Mouse (Mus musculus): ENCODE results near the gene Afdn. TPM values are rescaled to one million over a fixed set of nuclear protein-coding genes. Genes with fewer than 3 reads are reported as not detected.

The Afdn gene
- polyA plus RNA-seq, 1 experiment from 2014 or later, result 116 TPM

- WGBS, result 50% methylated on average over 4 of the region's 4 CpGs
- no peak for DNase-seq (ENCODE audit: low spot score)
Measured at GRCm38 (mm10) chr17:13725004-13725550, 35.3 kb upstream of the Afdn start.

DNA sequence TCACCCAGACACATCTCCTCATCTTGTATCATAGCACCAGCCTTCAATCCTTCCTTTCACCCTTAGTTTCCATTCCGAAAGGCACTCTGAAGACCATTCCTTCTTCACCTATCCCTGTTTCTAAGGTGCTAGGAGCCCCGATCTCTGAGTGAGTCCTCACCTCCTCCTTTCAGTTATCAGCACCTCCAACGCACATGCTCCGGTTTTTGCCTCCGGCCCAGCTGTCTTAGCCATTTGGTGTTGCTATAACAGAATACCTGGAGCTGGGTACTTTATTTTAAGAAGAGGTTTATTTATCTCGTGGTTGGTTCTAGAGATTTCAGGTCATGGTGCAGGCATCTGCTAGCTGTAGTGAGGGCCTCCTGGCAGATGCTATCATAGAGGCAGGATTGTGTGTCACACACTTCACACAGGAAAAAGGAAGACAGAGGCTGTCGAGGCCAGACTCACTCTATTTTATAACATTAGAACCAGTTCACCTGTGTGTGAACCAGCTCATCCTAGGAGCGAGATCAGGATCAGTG is 33.4 kb upstream of the Afdn start:
- H3K4me1 ChIP-seq (replicated peaks; ENCODE audit: control insufficient read depth, insufficient read depth), result no peaks in the 10 kb centered on the region
- ATAC-seq (ENCODE audit: low FRiP score, low TSS enrichment) (no peak), DNase-seq (ENCODE audit: low spot score) (no peak)
- TF ChIP-seq CTCF (IDR thresholded peaks at IDR 0.05; ENCODE audit: low read depth) (no peak), EP300 (optimal IDR thresholded peaks at IDR 0.05) (no peak)
- H3K4me2 ChIP-seq (replicated peaks; ENCODE audit: low read depth), result no peak overlapping the region
- H3K36me3 ChIP-seq (ENCODE audit: control insufficient read depth, insufficient read depth, low read length), result no peaks in the 10 kb centered on the region
- no peaks in the 10 kb centered on the region for H3K9me3 ChIP-seq (ENCODE audit: control insufficient read depth, low read length)
- no peak overlapping the region for H3K27ac ChIP-seq (replicated peaks)
- no peak overlapping the region for H3K9ac ChIP-seq (ENCODE audit: low read length)
- 90% methylated on average over 8 of the region's 8 CpGs for WGBS
- no peaks in the 10 kb centered on the region for H3K27me3 ChIP-seq (ENCODE audit: control insufficient read depth, insufficient read depth, low read length)
- H3K4me3 ChIP-seq (ENCODE audit: low read depth, low read length), result no peak overlapping the region

More at GRCm38 (mm10) chr17:13725004-13725550, 35.3 kb upstream of the Afdn start:
- Histone ChIP-seq H3K36me3 (ENCODE audit: control insufficient read depth, insufficient read depth, low read length) (no peaks in the 10 kb centered on the region), H3K9me3 (ENCODE audit: control insufficient read depth, low read length) (no peaks in the 10 kb centered on the region), H3K4me3 (ENCODE audit: low read depth, low read length) (no peak overlapping the region), H3K9ac (ENCODE audit: low read length) (no peak overlapping the region), H3K4me1 (replicated peaks; ENCODE audit: control insufficient read depth, insufficient read depth) (no peaks in the 10 kb centered on the region), H3K27ac (replicated peaks) (no peak overlapping the region), H3K4me2 (replicated peaks; ENCODE audit: low read depth) (no peak overlapping the region), H3K27me3 (ENCODE audit: control insufficient read depth, insufficient read depth, low read length) (no peaks in the 10 kb centered on the region)
- TF ChIP-seq EP300 (optimal IDR thresholded peaks at IDR 0.05) (no peak), CTCF (IDR thresholded peaks at IDR 0.05; ENCODE audit: low read depth) (no peak)
- no peak for ATAC-seq (ENCODE audit: low FRiP score, low TSS enrichment)

- no peak for DNase-seq (ENCODE audit: low spot score)
- H3K9ac ChIP-seq (ENCODE audit: low read length), result no peak overlapping the region
- WGBS, result 86% methylated on average over 6 of the region's 6 CpGs
- no peaks in the 10 kb centered on the region for H3K9me3 ChIP-seq (ENCODE audit: control insufficient read depth, low read length)
- 0 out of 2 replicates have a peak, but pooled peaks cover 3% of the 10 kb centered on the region for H3K4me1 ChIP-seq (replicated peaks; ENCODE audit: control insufficient read depth, insufficient read depth)
- H3K4me3 ChIP-seq (ENCODE audit: low read depth, low read length), result no peak overlapping the region
- no peak overlapping the region for H3K4me2 ChIP-seq (replicated peaks; ENCODE audit: low read depth)
- H3K27ac ChIP-seq (replicated peaks), result no peak overlapping the region
- no peaks in the 10 kb centered on the region for H3K27me3 ChIP-seq (ENCODE audit: control insufficient read depth, insufficient read depth, low read length)
- no peaks in the 10 kb centered on the region for H3K36me3 ChIP-seq (ENCODE audit: control insufficient read depth, insufficient read depth, low read length)
- no peak for ATAC-seq (ENCODE audit: low FRiP score, low TSS enrichment)
- TF ChIP-seq EP300 (optimal IDR thresholded peaks at IDR 0.05) (no peak), CTCF (IDR thresholded peaks at IDR 0.05; ENCODE audit: low read depth) (no peak)
Measured at GRCm38 (mm10) chr17:13730980-13731726, 29.2 kb upstream of the Afdn start.

DNA sequence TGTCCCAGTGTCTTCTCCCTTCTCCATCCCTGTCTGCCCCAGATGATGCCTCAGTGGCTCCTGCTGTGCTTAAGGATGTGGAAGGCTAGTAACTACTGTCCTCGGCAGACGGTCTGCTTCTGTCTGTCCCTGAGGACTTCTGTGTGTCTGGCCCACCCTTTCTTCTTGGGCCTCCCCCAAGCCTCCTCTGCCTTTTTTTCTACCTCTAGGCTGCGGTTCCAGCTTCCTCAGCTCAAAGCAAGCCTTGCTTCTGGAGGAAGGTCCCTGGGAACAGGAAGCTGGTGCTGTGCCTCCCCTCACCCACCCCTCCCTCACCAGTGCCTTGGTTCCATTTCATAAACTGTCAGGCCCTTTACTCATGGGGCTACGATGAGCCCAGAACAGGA is 28.6 kb upstream of the Afdn start:
- ATAC-seq (ENCODE audit: low FRiP score, low TSS enrichment) (no peak), DNase-seq (ENCODE audit: low spot score) (no peak)
- Histone ChIP-seq H3K4me3 (ENCODE audit: low read depth, low read length) (no peak overlapping the region), H3K9ac (ENCODE audit: low read length) (no peak overlapping the region), H3K4me2 (replicated peaks; ENCODE audit: low read depth) (no peak overlapping the region), H3K9me3 (ENCODE audit: control insufficient read depth, low read length) (no peaks in the 10 kb centered on the region), H3K27me3 (ENCODE audit: control insufficient read depth, insufficient read depth, low read length) (no peaks in the 10 kb centered on the region), H3K4me1 (replicated peaks; ENCODE audit: control insufficient read depth, insufficient read depth) (0 out of 2 replicates have a peak, but pooled peaks cover 3% of the 10 kb centered on the region), H3K36me3 (ENCODE audit: control insufficient read depth, insufficient read depth, low read length) (no peaks in the 10 kb centered on the region), H3K27ac (replicated peaks) (peak overlapping the region; percentile 64; the same call in 1 of the 2 replicates)
- WGBS, result 67% methylated on average over 4 of the region's 4 CpGs
- TF ChIP-seq CTCF (IDR thresholded peaks at IDR 0.05; ENCODE audit: low read depth) (no peak), EP300 (optimal IDR thresholded peaks at IDR 0.05) (no peak)

- peak overlapping the region; percentile 64 for H3K27ac ChIP-seq (replicated peaks)
- H3K4me3 ChIP-seq (ENCODE audit: low read depth, low read length), result no peak overlapping the region
- H3K27me3 ChIP-seq (ENCODE audit: control insufficient read depth, insufficient read depth, low read length), result no peaks in the 10 kb centered on the region
- DNase-seq (ENCODE audit: low spot score) (peak; percentile 68), ATAC-seq (ENCODE audit: low FRiP score, low TSS enrichment) (peak; percentile 80)
- H3K36me3 ChIP-seq (ENCODE audit: control insufficient read depth, insufficient read depth, low read length), result no peaks in the 10 kb centered on the region
- no peaks in the 10 kb centered on the region for H3K9me3 ChIP-seq (ENCODE audit: control insufficient read depth, low read length)
- 31% methylated on average over 8 of the region's 8 CpGs for WGBS
- TF ChIP-seq CTCF (IDR thresholded peaks at IDR 0.05; ENCODE audit: low read depth), result peak; percentile 16; the same call in 1 of the 2 replicates
- TF ChIP-seq EP300 (optimal IDR thresholded peaks at IDR 0.05), result no peak
- no peak overlapping the region for H3K4me2 ChIP-seq (replicated peaks; ENCODE audit: low read depth)
- H3K9ac ChIP-seq (ENCODE audit: low read length), result no peak overlapping the region
- 0 out of 2 replicates have a peak, but pooled peaks cover 3% of the 10 kb centered on the region for H3K4me1 ChIP-seq (replicated peaks; ENCODE audit: control insufficient read depth, insufficient read depth)
Measured at GRCm38 (mm10) chr17:13732685-13733084, 27.7 kb upstream of the Afdn start.

- Histone ChIP-seq H3K4me3 (ENCODE audit: low read depth, low read length) (no peak overlapping the region), H3K27me3 (ENCODE audit: control insufficient read depth, insufficient read depth, low read length) (no peaks in the 10 kb centered on the region), H3K4me1 (replicated peaks; ENCODE audit: control insufficient read depth, insufficient read depth) (0 out of 2 replicates have a peak, but pooled peaks cover 3% of the 10 kb centered on the region), H3K27ac (replicated peaks) (peak overlapping the region; percentile 1; the same call in 1 of the 2 replicates), H3K9ac (ENCODE audit: low read length) (no peak overlapping the region), H3K36me3 (ENCODE audit: control insufficient read depth, insufficient read depth, low read length) (no peaks in the 10 kb centered on the region), H3K9me3 (ENCODE audit: control insufficient read depth, low read length) (no peaks in the 10 kb centered on the region), H3K4me2 (replicated peaks; ENCODE audit: low read depth) (no peak overlapping the region)
- 78% methylated on average over 5 of the region's 5 CpGs for WGBS
- ATAC-seq (ENCODE audit: low FRiP score, low TSS enrichment) (no peak), DNase-seq (ENCODE audit: low spot score) (no peak)
- TF ChIP-seq EP300 (optimal IDR thresholded peaks at IDR 0.05), result no peak
- no peak for TF ChIP-seq CTCF (IDR thresholded peaks at IDR 0.05; ENCODE audit: low read depth)
Measured at GRCm38 (mm10) chr17:13733971-13734370, 26.4 kb upstream of the Afdn start.
